Mouse (Mus musculus): Measurements from ENCODE around the gene Ptma.

Gene Ptma

DNA sequence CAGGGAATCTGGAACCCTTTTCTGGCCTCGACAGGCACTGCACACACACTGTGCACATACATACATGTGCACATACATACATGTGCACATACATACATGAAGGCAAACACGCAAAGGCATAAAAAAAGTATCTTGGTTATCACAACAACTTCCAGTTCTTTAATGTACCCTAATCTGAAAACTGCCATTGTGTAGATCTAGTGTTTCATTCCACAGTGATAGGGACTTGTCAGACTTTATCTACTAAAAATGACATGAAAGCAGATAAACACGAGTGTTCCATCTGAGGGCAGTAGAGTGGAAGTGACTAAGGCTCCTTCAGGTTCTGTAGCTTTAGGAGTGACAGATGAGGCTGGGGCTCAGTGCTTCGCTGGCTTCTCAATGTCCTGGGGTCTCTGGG lies 24.8 kb downstream of the Ptma start:
- no peak for DNase-seq (ENCODE audit: low spot score)

DNA sequence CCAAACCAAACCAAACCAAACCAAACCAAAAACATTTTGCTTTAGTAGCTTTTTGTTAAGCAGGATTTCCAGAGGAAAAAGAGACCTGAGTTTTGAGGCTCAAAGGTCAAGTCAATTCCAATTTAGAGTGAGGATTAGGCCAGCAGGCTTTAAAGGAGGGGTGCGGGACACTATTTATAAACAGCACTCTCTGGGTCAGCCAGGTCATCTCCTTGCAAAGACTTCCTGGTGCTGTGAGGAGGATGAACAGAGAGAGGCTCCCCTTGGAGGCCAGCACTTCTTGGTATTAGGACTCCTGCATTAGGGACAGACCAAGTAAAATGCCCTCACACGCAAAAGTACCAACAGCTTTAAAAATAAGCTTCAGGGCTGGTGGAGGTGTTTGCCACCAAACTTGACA lies 25.4 kb downstream of the Ptma start:
- no peak for DNase-seq (ENCODE audit: low spot score)

- DNase-seq (ENCODE audit: low spot score) = no peak
Measured at GRCm38 (mm10) chr1:86555665-86556064, 29.1 kb downstream of the Ptma start.

DNA sequence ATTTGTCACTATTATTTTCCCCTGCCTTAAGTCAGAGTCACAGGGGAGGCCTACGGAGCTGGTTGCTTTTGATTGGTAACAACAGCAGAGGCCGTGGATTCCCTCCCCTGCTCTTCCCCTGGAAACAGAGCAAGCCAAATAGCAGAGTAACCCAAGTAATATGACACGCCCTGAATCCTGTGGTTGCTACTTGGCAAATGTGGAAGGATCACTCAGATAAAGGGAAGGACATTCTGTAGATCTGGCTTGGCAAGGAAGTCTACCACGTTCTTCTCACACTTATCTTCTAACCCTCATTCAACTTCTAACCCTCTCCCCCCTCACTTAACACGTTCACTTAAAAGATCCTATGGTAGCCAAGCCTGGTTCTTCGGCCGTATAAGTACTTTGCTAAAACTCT lies 31.3 kb downstream of the Ptma start:
- DNase-seq (ENCODE audit: low spot score) = no peak

DNA sequence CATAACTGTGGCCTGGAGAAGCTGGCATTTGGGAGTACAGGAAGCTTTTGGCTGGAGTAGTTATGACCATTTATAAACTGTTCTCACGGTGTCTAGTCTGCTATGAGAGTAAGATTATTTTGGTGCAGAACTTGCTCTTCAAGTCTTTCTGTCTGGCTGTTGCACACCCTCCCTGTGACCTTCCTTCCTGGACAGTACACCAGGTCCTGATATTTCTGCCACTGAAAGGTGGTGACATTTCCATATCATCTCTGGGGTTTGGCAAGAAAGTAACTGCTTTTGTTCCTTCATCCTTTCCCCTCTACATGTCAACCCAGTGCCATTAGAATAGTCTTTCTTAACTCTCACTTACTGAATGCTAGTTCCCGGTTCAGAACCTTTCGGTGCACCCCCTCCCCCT lies 32.7 kb downstream of the Ptma start:
- no peak for DNase-seq (ENCODE audit: low spot score)

- no peak for DNase-seq (ENCODE audit: low spot score)
Measured at GRCm38 (mm10) chr1:86562663-86563062, 36.1 kb downstream of the Ptma start.

- DNase-seq (ENCODE audit: low spot score) = no peak
Measured at GRCm38 (mm10) chr1:86568409-86568808, 41.9 kb downstream of the Ptma start.

DNA sequence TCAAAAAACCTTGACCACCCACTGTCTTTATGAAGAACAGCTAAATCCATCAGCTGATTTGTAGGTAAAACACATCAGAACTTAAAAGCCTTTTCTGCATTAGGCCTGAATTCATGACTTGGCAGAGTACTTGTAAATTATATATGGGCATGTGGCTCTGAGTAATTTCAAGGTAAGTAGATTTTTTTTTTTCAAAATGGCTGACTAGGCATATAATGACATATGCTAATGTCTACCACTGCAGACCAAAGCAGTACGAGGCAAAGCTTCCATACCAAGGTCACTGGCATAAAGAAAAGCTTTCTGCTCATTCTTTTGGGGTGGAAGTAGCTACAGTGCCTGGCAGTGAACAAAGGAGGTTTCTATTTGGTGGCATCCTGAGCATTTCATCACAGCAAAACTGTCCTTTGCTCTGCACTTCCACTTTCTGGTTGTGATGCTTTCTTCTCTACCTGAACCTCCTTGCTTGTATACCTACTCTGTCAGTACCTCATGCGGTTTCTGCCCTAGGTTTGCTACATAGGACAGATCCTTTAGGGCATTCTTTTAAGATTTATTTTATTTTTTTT lies 42.9 kb downstream of the Ptma start:
- DNase-seq (ENCODE audit: low spot score) = no peak

- DNase-seq (ENCODE audit: low spot score) = no peak
Measured at GRCm38 (mm10) chr1:86571381-86571780, 44.9 kb downstream of the Ptma start.

- no peak for DNase-seq (ENCODE audit: low spot score)
Measured at GRCm38 (mm10) chr1:86571941-86572340, 45.4 kb downstream of the Ptma start.
